Mouse (Mus musculus): ENCODE results near the gene Aldh1l1.

Aldh1l1 gene

DNA sequence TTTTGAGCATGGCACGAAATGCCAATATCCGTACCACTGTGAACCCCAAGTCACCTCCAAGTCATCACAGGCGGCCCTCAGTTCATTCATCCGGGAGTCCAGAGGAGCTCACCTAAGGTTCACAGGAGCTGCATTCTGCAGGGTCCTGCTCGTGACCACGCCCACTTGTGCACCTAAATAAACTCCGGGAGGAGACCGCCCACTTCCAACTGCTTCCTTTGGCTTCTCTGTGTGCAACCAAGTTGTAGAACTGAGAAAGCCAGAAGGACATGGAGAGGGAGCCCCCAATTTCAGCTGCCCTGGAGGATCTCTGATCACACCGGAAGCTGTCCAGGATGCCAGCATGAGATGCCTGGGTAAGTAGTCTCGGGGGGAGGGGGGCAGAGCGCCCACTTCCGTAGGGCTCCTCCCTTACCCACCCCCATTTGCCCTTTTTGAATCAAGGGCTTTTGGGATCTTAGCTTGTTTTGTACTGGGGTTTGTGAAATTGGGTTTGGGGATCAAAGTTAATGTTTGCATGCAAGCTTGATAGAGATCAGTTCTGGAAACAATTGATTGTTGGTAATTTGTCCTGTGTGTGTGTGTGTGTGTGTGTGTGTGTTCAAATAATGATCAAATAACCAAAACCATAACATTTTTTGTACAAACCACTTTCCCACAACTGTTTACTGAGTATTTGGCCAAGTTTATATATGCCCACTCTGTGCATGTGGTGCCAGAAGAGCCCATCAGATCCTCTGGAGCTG lies at the start of gene Aldh1l1:
Aldh1l1 (plus strand) TSS at position 252 of the 746 bp plus-strand sequence.
- no peak for DNase-seq

DNA sequence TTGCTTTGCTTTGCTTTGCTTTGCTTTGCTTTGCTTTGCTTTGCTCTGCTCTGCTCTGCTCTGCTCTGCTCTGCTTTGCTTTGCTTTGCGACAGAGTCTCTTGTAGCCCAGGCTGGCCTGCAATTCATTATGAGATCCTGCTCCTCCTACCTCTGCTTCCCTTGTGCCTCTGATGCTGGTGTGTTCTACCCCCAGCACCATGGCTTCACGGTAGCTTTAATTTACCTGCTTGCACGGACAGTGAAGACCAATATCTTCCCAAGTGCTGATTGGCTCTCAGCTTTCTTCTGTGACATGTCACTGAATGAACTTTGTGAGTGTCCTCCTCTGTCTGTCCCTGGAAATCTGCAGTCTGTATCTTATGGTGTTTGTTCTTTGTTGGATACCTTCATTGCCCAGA lies 49.2 kb upstream of the Aldh1l1 start:
- DNase-seq, result no peak

DNA sequence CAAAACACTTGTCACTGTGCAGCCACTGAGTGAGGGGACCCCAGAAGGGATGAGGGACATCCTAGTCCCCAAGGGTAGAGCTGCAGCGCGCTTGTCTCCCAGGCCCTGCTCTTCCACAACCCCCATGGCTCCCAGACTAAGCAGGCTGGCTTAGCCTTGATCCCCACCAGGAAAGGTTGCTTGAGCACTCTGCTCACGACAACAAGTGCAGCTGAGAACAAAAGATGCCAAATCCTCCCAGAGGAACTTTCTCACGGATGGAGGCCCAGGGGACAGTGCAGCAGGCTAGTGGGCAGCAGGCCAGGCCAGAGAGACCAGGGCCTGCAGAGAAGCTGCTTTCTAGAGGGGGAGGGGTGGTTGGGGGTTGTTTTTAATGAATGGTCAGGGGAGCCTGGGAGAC lies 39.3 kb upstream of the Aldh1l1 start:
- DNase-seq, result no peak

DNA sequence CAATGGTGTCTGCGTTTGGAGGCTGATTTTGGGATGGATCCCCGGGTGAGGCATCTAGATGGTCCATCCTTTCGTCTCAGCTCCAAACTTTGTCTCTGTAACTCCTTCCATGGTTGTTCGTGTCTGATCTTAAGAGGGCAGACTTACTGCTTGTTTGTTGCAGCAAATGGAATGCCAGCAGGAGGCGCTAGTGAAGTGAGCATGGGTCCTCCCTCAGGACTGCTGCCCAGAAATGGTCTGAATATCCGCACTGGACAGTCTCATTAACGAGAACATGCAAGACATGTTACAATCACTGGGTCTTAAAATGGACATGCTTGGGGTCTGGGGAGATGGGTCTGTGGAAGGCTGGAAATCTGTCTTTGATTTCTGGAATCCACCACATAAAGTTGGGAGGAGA lies 36.0 kb upstream of the Aldh1l1 start:
- DNase-seq, result peak; percentile 97

DNA sequence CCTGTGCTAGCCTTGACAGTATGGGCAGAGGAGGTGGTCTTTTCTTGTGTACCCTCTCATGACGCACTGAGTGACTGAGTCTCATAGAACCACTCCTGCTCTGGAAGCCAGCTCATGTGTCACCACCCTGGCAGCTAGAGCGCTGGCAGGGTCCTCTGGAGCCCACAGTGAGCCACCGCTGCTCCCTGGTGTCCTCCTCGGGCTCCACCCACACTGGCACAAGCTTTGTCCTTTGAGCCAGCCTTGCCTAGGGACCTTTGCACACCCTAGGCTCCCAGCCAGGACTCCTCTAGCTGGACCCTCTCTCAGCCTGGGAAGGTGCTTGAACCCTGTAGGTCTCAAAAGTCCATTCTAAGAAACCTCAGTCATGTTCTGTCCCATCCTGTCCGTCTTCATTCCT lies 35.5 kb upstream of the Aldh1l1 start:
- DNase-seq, result peak; percentile 96

DNA sequence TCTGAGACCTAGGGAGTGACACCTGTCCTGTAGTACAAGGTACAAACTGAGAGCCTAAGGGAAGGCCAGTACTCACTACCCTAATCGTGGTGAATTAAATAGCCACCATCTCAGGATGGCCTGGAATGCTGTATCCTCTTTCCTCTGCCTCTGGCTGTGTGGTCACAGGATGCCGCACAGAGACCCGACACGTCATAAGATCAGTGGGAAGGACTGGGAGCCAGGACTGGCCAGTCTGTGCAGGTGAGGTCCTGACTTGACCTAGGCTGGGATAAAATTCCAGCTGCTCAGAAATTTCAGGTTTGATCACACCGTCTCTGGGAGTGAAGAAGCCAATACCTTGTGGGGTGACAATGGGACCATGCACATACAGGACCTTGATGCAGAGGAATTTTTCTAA lies 34.7 kb upstream of the Aldh1l1 start:
- DNase-seq, result no peak

DNA sequence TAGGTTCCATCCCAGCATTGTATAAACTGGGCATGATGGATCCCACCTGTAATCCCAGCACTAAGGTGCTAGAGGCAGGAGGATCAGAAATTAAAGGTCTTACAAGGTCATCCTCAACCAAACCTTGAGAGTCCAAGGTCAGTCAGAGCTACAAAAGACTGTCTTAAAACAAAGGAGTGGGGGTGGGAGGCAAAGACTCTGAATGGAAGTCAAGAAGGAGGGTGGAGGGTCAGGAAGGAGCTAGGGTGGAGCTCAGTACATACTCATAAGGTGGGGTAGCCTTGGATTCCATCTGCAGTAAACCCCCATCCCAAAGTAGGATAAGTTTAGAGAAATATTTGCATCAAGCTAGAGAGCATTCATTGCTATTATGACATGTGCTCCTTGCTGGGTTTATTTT lies 33.6 kb upstream of the Aldh1l1 start:
- no peak for DNase-seq

DNA sequence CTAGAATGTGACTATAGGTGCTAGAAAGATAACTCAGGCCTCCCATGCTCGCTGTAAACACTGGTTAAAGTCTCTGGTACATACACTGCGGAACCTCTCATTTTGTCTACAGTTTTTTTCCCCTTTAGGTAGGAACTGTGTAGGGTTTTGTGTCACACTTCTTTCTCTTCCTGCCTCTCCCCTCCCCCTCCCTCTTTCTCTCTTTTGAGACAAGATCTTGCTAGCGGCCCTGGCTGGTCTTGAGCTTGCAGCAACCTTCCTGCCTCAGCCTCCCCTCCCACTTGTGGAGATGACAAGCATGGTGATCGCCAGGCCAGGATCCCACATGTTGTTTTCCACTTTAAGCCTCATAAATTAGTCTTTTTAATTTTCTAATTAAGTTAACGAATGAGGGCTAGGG lies 32.5 kb upstream of the Aldh1l1 start:
- DNase-seq, result no peak

DNA sequence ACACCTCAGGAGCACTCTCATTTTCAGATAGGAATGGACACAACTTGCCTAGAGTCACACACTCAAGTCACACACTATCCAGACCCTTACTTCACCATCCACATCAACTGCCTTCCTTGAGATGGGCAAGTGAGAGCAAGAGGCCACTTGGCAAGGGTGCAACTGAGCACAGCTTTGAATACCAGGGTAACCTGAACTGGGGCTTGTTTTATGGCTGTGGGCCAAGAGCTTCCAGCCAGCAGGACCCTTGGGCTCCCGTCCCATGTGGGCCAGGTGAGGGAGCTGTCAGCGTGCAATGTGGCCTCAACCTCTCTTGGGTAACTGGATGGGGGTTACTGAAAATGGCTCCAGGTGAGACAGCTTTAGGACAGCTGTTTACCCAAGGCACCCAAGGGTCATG lies 28.8 kb upstream of the Aldh1l1 start:
- DNase-seq, result peak; percentile 43

DNA sequence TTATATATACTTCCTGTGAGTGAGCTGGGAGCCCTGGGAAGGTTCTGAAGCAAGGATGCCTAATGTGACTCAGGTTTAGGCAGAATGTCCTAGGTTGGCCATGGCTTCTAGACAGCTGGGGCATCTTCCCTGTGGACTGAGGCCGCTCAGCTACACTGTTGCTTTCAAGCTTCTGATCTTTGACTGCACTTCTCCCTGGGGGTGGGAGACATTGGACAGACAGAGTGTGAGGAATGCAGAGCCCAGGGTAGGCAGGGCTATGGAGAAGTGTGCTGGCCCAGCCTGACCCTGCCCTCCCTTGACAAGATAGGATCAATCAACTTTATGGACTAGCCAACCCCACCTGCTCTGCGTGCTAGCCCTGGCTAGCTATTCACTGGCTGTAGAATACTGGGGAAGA lies 25.0 kb upstream of the Aldh1l1 start:
- DNase-seq, result peak; percentile 55

DNA sequence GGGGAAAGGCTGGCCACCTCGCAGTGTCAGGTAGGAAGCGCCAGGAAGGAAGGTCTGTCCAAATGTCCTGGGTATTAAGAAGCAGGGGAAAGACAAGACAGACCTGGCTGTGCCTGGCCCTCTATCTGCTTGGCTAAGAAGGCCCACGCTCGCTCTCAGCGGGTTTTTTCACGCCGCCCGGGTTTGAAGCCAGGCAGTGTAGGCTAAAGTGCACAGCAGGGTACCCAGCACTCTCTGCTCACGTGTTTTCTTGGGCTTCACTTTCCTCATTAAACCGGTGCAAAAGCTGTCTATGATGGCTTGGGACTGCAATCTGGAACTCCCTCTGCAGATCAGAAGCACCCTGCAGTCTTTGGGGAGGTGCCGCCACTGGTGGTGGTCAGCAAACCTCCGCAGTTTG lies 24.5 kb upstream of the Aldh1l1 start:
- DNase-seq, result peak; percentile 55

DNA sequence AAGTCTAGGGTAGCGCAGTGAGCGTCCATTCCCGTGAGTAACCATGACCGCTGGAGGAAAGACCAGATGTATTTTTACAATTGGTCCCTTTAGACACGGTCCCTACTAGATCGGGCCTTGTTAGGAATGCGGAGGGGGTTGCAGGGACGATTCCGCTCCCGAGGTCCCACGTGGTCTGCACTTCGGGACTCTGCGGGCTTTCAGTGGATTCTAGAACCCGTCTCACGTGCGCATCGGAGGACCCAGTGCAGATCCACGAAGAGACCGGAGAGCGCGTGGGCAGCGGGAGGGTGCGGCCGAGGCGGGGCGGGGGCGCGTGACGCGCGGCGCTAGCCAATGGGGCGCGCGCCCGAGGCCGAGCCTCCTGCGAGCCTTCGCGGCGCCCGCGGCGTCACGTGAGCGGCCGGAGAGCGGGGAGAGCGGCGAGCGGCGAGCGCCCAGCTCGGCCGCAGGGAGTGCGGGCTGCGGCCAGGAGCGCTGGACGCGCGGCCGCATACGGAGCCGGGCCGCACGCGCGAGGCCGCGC lies 24.0 kb upstream of the Aldh1l1 start, which contains the start of gene Klf15:
Klf15 (plus strand) TSS at position 396 of the 526 bp plus-strand sequence.
- DNase-seq, result peak; percentile 90

DNA sequence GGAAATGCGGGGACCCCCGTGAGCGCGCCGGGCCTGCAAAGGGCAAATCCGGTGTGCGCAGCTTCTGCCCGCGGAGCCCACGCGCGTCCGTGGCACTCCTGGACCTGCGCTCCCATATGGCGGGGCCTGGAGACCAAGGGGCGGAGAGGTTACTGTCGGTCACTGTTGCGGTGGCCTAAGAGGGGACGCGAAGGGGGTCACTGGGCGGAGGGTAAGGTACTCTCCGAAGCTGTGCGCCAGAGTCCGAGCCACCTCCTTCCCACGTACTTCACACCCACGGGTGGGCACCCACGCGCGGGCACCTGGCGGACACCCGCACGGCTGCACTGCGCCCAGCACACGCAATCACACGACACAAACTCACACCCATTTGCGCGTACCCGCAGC lies 23.4 kb upstream of the Aldh1l1 start:
- peak; percentile 48 for DNase-seq

DNA sequence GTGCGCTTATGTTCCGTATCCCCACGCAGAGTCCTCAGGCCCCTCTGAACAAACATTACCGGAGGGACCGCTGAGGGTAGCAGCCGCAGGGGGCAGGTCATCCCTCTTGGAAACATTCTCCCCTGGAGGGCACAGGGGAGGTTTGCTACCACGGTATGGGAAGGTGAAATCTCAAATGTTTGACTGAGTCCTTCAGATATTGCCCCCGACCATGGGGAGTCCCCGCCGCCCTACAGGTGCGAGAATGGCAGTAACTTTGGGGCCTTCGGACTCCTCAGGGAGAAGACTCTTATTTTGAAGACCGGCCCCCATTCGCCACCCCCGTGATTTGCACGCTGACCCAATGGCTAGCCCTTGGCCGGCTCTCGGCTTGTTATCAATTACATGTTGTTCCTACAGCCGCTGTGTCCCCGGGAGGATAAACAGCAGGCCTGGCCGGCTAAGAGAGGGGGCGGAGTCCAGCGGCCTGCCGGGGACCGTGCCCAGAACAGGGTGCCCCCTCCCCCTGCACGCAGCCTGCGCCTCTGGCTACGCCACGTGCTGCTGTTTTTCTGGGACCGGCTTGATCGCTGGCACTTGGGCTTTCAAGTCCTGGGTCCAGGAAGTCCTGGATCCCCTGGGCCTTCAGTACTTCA lies 22.9 kb upstream of the Aldh1l1 start:
- peak; percentile 99 for DNase-seq

DNA sequence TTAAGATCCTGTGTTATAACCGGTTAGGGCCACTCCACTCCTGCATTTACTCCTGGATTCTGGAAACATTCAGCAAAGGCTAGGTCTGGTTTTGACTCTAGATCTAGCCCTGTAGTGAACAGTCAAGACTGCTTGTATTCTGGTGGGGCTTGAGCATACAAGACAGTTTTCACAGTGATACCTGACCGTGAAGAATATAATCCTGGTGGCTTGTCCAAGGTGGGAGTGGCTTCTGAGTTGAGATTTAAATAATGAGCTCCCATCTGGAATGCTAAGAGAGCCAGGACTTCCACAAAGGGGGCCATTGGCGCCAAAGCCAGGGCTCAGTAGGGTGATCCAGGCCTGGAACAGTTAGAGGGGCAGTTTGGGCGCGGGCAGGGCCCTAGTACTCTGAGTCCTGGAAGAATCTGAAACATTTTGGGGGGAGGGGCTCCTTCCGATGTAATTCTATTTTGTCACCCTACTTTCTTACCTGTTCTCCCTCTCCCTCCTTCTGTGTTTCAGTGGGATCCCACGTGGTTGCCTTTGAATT lies 22.3 kb upstream of the Aldh1l1 start:
- no peak for DNase-seq

DNA sequence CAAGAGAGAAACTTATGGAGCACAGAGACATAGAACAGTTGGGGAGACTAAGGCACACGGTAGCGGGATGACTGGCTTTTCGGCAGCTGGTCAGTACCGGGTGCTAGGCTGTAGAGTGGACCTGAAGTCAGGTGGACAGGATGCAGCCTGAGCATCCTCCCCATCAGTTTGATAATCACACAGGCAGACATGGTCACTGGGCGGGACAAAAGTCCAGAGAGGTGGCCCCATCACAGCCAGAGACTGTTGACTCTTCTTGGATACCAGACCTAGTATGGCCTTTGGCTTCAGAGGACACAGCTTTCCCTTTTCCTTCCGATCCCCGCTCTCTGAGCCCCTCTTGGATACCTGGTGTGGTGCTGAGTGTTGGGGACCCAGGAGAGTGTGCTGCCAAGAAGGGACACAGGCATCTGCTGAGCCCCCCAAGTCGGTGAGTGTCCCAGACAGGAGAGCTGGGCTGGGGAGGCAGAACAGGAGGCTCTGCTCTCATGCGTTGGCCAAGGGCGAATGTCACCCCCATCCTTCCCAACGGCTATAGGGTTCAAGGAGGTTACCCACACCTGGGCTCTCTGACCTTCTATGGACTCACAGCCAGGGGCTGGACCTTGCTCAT lies 21.1 kb upstream of the Aldh1l1 start:
- peak; percentile 31 for DNase-seq

DNA sequence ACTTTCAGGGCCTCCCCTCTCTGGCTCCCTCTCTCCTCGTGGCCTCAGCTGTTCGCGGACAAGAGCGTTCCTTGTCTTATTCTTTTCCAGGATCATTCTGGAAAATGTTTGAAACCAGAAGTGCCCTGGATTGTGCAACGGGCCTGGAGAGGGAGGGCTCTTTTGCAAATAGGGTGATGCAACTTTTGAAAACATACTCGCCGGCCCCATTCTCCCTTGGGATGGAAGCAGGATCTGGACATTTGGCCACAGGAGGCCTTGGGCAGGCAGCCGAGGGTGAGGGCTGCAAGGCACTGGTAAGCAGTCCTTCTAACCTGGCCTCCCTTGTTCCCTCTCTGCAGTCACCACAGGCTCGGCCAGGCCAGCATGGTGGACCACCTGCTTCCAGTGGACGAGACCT lies 20.1 kb upstream of the Aldh1l1 start:
- DNase-seq, result peak; percentile 56

DNA sequence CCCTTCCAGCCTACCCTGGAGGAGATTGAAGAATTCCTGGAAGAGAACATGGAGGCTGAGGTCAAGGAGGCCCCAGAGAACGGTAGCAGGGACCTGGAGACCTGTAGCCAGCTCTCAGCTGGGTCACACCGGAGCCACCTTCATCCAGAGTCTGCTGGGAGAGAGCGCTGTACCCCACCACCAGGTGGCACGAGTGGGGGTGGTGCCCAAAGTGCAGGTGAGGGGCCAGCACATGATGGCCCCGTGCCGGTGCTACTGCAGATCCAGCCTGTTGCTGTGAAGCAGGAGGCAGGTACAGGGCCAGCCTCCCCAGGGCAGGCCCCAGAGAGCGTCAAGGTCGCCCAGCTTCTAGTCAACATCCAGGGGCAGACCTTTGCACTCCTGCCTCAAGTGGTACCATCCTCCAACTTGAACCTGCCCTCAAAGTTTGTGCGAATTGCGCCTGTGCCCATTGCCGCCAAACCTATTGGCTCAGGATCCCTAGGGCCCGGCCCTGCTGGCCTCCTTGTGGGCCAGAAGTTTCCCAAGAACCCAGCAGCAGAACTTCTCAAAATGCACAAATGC lies 19.3 kb upstream of the Aldh1l1 start:
- peak; percentile 83 for DNase-seq

DNA sequence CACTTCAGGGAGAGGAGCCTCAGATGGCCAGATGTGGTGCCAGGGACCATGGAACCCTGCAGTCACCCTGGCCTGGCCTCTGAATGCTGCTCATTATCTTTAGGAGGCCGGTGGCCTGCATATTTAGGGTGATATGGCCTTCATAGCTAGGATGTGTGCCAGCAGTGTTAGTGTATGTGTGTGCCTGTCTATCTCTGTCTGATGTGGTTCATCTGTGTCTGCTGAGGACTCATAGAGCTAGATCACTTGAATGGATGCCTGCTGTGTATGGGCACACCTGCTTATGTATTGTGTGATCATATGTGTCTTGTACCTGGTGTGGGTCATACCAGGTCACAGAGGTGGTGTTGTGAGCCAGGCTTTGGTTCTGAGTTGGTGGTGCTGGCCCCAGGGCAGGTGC lies 18.0 kb upstream of the Aldh1l1 start:
- no peak for DNase-seq

DNA sequence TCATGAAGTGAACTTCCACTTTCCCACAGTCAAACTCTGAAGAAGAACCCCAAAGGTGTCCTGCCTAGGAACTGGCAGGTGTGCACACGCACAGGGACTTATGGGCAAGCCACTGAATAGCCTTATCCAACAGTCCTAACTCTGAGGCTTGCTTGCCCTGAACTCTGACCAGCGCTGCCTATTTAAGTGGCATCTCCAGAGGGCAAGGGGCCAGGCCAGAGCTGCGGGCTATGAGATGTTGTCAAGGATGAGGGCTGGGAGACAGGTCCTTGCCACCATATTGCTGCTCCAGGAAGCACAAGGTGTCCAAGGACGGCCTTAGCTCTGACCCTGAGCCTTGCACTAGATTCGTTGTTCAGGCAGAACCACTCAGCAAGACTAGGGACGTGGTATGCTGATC lies 17.2 kb upstream of the Aldh1l1 start:
- peak; percentile 42 for DNase-seq

DNA sequence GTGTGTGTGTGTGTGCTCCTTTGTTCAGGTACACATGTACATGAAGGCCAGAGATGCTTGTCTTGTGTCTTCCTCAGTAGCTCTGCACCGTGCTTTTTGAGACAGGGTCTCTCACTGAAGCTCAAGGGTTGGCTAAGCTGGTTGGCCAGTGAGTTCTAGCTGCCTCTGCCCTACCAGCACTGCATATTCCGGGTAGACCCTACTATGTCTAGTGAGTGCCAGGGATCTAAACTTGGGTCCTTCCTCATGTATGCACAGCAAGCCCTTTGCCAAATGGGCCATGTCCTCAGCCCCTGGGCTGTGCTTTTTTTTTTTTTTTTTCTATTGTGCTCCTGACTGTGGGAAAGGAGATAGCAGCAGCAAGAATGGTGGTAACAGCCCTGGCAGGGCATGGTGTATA lies 16.0 kb upstream of the Aldh1l1 start:
- DNase-seq, result no peak

DNA sequence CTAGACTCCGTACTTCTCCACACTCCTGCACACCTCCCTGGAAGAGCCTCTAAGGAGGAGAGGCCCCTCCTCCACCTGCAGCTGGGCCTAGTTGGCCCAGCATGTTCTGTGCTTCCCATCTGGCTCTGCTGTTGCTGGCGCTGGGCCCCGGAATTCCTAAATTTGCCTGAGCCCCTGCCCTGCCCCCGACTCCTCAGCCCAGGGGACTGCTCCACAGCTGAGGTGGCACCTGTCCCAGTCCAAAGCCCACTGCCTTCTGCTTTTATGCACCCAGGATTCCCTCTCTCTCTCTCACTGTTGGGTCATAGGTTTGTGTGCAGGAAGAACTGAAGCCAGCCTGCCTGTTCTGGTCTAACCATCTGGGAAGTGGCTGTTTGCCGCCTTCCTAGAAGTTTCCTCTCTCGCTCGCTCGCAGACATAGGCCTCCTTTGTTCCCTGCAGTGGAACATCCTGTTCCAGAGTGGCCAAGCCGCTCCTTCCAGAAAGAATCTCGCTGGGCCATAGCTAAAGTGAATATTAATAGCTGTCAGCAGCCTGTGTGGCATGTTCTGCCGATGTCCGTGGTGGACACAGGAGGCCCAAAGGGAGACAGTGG lies 15.2 kb upstream of the Aldh1l1 start:
- DNase-seq, result peak; percentile 51

DNA sequence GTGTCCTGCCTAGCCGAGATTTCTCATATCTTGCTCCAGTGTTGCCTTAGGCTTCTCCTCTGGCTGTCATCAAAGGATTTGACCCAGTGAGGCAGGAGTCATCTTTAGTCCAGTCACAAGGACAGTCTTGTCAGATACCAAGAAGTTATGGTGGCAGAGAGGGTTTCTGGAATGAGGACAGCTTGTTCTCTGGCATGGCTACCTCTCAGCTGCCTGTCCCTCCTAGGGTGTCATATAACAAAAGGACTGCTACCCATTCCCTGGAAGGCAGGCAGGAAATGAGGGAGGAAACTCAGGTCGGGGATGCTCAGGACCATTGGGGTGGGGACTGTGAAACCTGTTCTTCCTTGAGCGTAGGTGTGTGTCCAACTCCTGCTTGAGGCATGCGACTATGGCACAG lies 14.1 kb upstream of the Aldh1l1 start:
- no peak for DNase-seq

All from kidney, adult 9 months (tissue).